Mouse (Mus musculus) embryonic facial prominence, embryonic 15.5 days (tissue): Measurements from ENCODE around the gene Dapk1. TPM values are rescaled to one million over a fixed set of nuclear protein-coding genes. Genes with fewer than 3 reads are reported as not detected.

Experiments used
- ATAC-seq: fragments of 200-750 bp; cut with Nextera tagmentation; 2 replicates; pipeline ENCODE4 v1.8.0; 2017; ENCODE audit warnings: low read depth, moderate TSS enrichment; ENCODE audit not compliant: insufficient number of reproducible peaks, low FRiP score, low TSS enrichment
- H3K27ac ChIP-seq: fragments of 300-500 bp; sonication (generic); replicated peaks from 2 replicates; pipeline ENCODE4 v1.5.1; 2015; ENCODE audit warnings: mild to moderate bottlenecking, inconsistent platforms
- H3K27me3 ChIP-seq: fragments of 300-500 bp; sonication (generic); 2 replicates; pipeline ENCODE4 v1.6.1; 2015; ENCODE audit warnings: inconsistent platforms
- H3K36me3 ChIP-seq: fragments of 300-500 bp; sonication (generic); 2 replicates; pipeline ENCODE4 v1.6.1; 2015; ENCODE audit warnings: mild to moderate bottlenecking, inconsistent platforms
- H3K4me1 ChIP-seq: fragments of 300-500 bp; sonication (generic); 2 replicates; pipeline ENCODE4 v1.6.1; 2015; ENCODE audit warnings: inconsistent platforms
- H3K4me2 ChIP-seq: fragments of 300-500 bp; sonication (generic); replicated peaks from 2 replicates; pipeline ENCODE4 v1.6.1; 2015; ENCODE audit warnings: mild to moderate bottlenecking, inconsistent platforms
- H3K4me3 ChIP-seq: fragments of 300-500 bp; sonication (generic); replicated peaks from 2 replicates; pipeline ENCODE4 v1.5.1; 2015; ENCODE audit warnings: mild to moderate bottlenecking, inconsistent platforms
- H3K9ac ChIP-seq: fragments of 300-500 bp; sonication (generic); 2 replicates; pipeline ENCODE4 v1.6.1; 2015; ENCODE audit warnings: inconsistent platforms
- H3K9me3 ChIP-seq: fragments of 300-500 bp; sonication (generic); replicated peaks from 2 replicates; pipeline ENCODE4 v1.6.1; 2016; ENCODE audit warnings: inconsistent platforms
- WGBS: fragments of 180-500 bp; shearing (Covaris S2); methylation state at CpG from one replicate; pipeline ENCODE4 v1.1.7; 2015; 5-methylcytosine and 5-hydroxymethylcytosine counted together
- polyA plus RNA-seq: library from polyadenylated mRNA; unstranded; fragments of >200 nt; fragmentation: Nextera tagmentation; extraction: Ambion mirVana; gene quantifications from 2 replicates; pipeline ENCODE4 v1.2.1, GENCODE M21; 2015

The Dapk1 gene
- polyA plus RNA-seq, 1 experiment from 2014 or later: 20.0 TPM

- WGBS: 28% methylated on average over 6 of the region's 6 CpGs
- Histone ChIP-seq H3K4me1 (no peaks in the 10 kb centered on the region), H3K9ac (no peak overlapping the region), H3K9me3 (no peaks in the 10 kb centered on the region), H3K4me3 (no peak overlapping the region), H3K27ac (no peak overlapping the region), H3K27me3 (no peaks in the 10 kb centered on the region), H3K36me3 (peaks cover 27% of the 10 kb centered on the region), H3K4me2 (no peak overlapping the region)
- no peak for ATAC-seq
Measured at GRCm38 (mm10) chr13:60759136-60759535, 157.4 kb downstream of the Dapk1 start.

GRCm38 (mm10) chr13:60760392-60760791 lies 158.6 kb downstream of the Dapk1 start:
- H3K9me3 ChIP-seq: no peaks in the 10 kb centered on the region
- no peak overlapping the region for H3K4me3 ChIP-seq
- H3K4me1 ChIP-seq: no peaks in the 10 kb centered on the region
- no peaks in the 10 kb centered on the region for H3K27me3 ChIP-seq
- H3K4me2 ChIP-seq: no peak overlapping the region
- no peak for ATAC-seq
- 90% methylated on average over 12 of the region's 12 CpGs for WGBS
- no peak overlapping the region for H3K9ac ChIP-seq
- H3K27ac ChIP-seq: no peak overlapping the region
- peaks cover 27% of the 10 kb centered on the region for H3K36me3 ChIP-seq

GRCm38 (mm10) chr13:60761161-60761560 lies 159.4 kb downstream of the Dapk1 start:
- no peak overlapping the region for H3K27ac ChIP-seq
- no peak for ATAC-seq
- H3K9ac ChIP-seq: no peak overlapping the region
- no peak overlapping the region for H3K4me3 ChIP-seq
- H3K4me2 ChIP-seq: no peak overlapping the region
- no peaks in the 10 kb centered on the region for H3K4me1 ChIP-seq
- H3K9me3 ChIP-seq: no peaks in the 10 kb centered on the region
- peaks cover 27% of the 10 kb centered on the region for H3K36me3 ChIP-seq
- 96% methylated on average over 17 of the region's 17 CpGs for WGBS
- no peaks in the 10 kb centered on the region for H3K27me3 ChIP-seq

- 84% methylated on average over 3 of the region's 3 CpGs for WGBS
- no peak overlapping the region for H3K9ac ChIP-seq
- no peaks in the 10 kb centered on the region for H3K4me1 ChIP-seq
- H3K27me3 ChIP-seq: no peaks in the 10 kb centered on the region
- no peak overlapping the region for H3K4me2 ChIP-seq
- H3K36me3 ChIP-seq: no peaks in the 10 kb centered on the region
- H3K4me3 ChIP-seq: no peak overlapping the region
- H3K27ac ChIP-seq: no peak overlapping the region
- ATAC-seq: no peak
- H3K9me3 ChIP-seq: no peaks in the 10 kb centered on the region
Measured at GRCm38 (mm10) chr13:60780534-60780933, 178.8 kb downstream of the Dapk1 start.

- no peaks in the 10 kb centered on the region for H3K9me3 ChIP-seq
- H3K9ac ChIP-seq: no peak overlapping the region
- no peak overlapping the region for H3K4me2 ChIP-seq
- H3K36me3 ChIP-seq: no peaks in the 10 kb centered on the region
- WGBS: 79% methylated on average over 7 of the region's 7 CpGs
- H3K4me3 ChIP-seq: no peak overlapping the region
- no peaks in the 10 kb centered on the region for H3K4me1 ChIP-seq
- no peaks in the 10 kb centered on the region for H3K27me3 ChIP-seq
- no peak overlapping the region for H3K27ac ChIP-seq
- no peak for ATAC-seq
Measured at GRCm38 (mm10) chr13:60783301-60783700, 181.6 kb downstream of the Dapk1 start.

- H3K9me3 ChIP-seq: no peaks in the 10 kb centered on the region
- no peaks in the 10 kb centered on the region for H3K4me1 ChIP-seq
- no peaks in the 10 kb centered on the region for H3K27me3 ChIP-seq
- no peak within 1 kb of the TSS for H3K4me2 ChIP-seq
- no peak within 1 kb of the TSS for H3K27ac ChIP-seq
- H3K36me3 ChIP-seq: no peaks in the 10 kb centered on the region
- no peak for ATAC-seq
- no peak within 1 kb of the TSS for H3K9ac ChIP-seq
- H3K4me3 ChIP-seq: no peak within 1 kb of the TSS
Measured at GRCm38 (mm10) chr13:60786264-60786663, 184.5 kb downstream of the Dapk1 start, which contains the start of gene BC051665. BC051665 (minus strand) TSS chr13:60786364.

- no peaks in the 10 kb centered on the region for H3K36me3 ChIP-seq
- H3K9ac ChIP-seq: no peak overlapping the region
- ATAC-seq: no peak
- no peak overlapping the region for H3K4me3 ChIP-seq
- 85% methylated on average over 1 of the region's 1 CpGs for WGBS
- H3K9me3 ChIP-seq: no peaks in the 10 kb centered on the region
- no peak overlapping the region for H3K27ac ChIP-seq
- H3K4me2 ChIP-seq: no peak overlapping the region
- H3K4me1 ChIP-seq: no peaks in the 10 kb centered on the region
- H3K27me3 ChIP-seq: no peaks in the 10 kb centered on the region
Measured at GRCm38 (mm10) chr13:60789466-60789865, 187.7 kb downstream of the Dapk1 start.

GRCm38 (mm10) chr13:60802749-60803148 lies 201.0 kb downstream of the Dapk1 start, which contains the start of gene Ctsll3:
Ctsll3 (minus strand) TSS chr13:60802849.
- H3K36me3 ChIP-seq: no peaks in the 10 kb centered on the region
- no peaks in the 10 kb centered on the region for H3K9me3 ChIP-seq
- no peaks in the 10 kb centered on the region for H3K4me1 ChIP-seq
- WGBS: 54% methylated on average over 1 of the region's 1 CpGs
- no peak within 1 kb of the TSS for H3K27ac ChIP-seq
- no peak within 1 kb of the TSS for H3K4me3 ChIP-seq
- H3K4me2 ChIP-seq: no peak within 1 kb of the TSS
- ATAC-seq: no peak
- H3K9ac ChIP-seq: no peak within 1 kb of the TSS
- H3K27me3 ChIP-seq: no peaks in the 10 kb centered on the region

GRCm38 (mm10) chr13:60809690-60810089 lies 207.9 kb downstream of the Dapk1 start:
- Histone ChIP-seq H3K36me3 (no peaks in the 10 kb centered on the region), H3K9ac (no peak overlapping the region), H3K9me3 (no peaks in the 10 kb centered on the region), H3K4me1 (no peaks in the 10 kb centered on the region), H3K4me2 (no peak overlapping the region), H3K27me3 (no peaks in the 10 kb centered on the region), H3K4me3 (no peak overlapping the region), H3K27ac (no peak overlapping the region)
- no peak for ATAC-seq
- WGBS: 72% methylated on average over 2 of the region's 2 CpGs

- Histone ChIP-seq H3K4me3 (no peak overlapping the region), H3K4me2 (no peak overlapping the region), H3K27ac (no peak overlapping the region), H3K9ac (no peak overlapping the region), H3K9me3 (no peaks in the 10 kb centered on the region), H3K4me1 (no peaks in the 10 kb centered on the region), H3K36me3 (no peaks in the 10 kb centered on the region), H3K27me3 (no peaks in the 10 kb centered on the region)
- no peak for ATAC-seq
- 83% methylated on average over 6 of the region's 6 CpGs for WGBS
Measured at GRCm38 (mm10) chr13:60812768-60813167, 211.0 kb downstream of the Dapk1 start.
